Mouse (Mus musculus): Measurements from ENCODE around the gene Stat3. TPM values are rescaled to one million over a fixed set of nuclear protein-coding genes. Genes with fewer than 3 reads are reported as not detected.

Gene Stat3
- polyA plus RNA-seq, 1 experiment from 2014 or later = 66.6 TPM

- H3K36me3 ChIP-seq (ENCODE audit: inconsistent target) = no peaks in the 10 kb centered on the region
- H3K79me2 ChIP-seq (ENCODE audit: inconsistent target) = peaks cover 100% of the 10 kb centered on the region
- WGBS (ENCODE audit: missing documents) = 85% methylated on average over 8 of the region's 8 CpGs
- H3K27ac ChIP-seq = no peak overlapping the region
- H3K4me3 ChIP-seq (ENCODE audit: inconsistent target) = no peak overlapping the region
Measured at GRCm38 (mm10) chr11:100839523-100839922, 99.8 kb downstream of the Stat3 start.

DNA sequence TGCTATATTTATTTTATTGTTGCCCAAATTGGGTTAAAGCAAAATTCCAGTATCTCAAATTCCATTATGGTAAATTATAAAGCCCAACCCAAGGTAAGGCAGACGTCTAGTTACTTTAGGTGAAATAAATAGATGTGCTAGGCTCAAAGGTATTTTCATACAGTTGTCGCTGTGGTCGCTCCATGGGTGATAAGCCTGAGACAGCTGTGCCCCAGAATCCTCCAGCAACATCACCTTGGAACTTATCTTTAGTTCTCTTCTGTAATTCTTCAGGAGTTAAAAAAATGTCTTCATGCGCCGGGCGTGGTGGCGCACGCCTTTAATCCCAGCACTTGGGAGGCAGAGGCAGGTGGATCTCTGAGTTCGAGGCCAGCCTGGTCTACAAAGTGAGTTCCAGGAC lies 100.4 kb downstream of the Stat3 start:
- H3K79me2 ChIP-seq (ENCODE audit: inconsistent target) = peaks cover 100% of the 10 kb centered on the region
- H3K27ac ChIP-seq = no peak overlapping the region
- 92% methylated on average over 8 of the region's 9 CpGs for WGBS (ENCODE audit: missing documents)
- H3K4me3 ChIP-seq (ENCODE audit: inconsistent target) = no peak overlapping the region
- H3K36me3 ChIP-seq (ENCODE audit: inconsistent target) = no peaks in the 10 kb centered on the region

- H3K27ac ChIP-seq = no peak overlapping the region
- WGBS (ENCODE audit: missing documents) = 97% methylated on average over 9 of the region's 9 CpGs
Measured at GRCm38 (mm10) chr11:100836923-100837702, 102.2 kb downstream of the Stat3 start.

More at GRCm38 (mm10) chr11:100836923-100837702, 102.2 kb downstream of the Stat3 start:
- Histone ChIP-seq H3K36me3 (ENCODE audit: inconsistent target) (no peaks in the 10 kb centered on the region), H3K79me2 (ENCODE audit: inconsistent target) (peaks cover 100% of the 10 kb centered on the region), H3K4me3 (ENCODE audit: inconsistent target) (no peak overlapping the region)

Other genes with a start within 250 kb of the Stat3 start
- 0.14 to 1.2 TPM (median 0.57 TPM) in 3 replicates for gene Zfp385c, start 247.1 kb downstream of the Stat3 start, polyA plus RNA-seq (2018)
- gene Dhx58, start 235.3 kb downstream of the Stat3 start, polyA plus RNA-seq (2018) = 42.8 to 129 TPM (median 87.0 TPM) in 3 replicates
- gene Kat2a, start 227.1 kb downstream of the Stat3 start, polyA plus RNA-seq (2018) = 22.4 to 41.0 TPM (median 23.3 TPM) in 3 replicates
- gene Hspb9, start 225.7 kb downstream of the Stat3 start, polyA plus RNA-seq (2018) = not detected in 3 replicates
- 348 to 578 TPM (median 378 TPM) in 3 replicates for gene Rab5c, start 201.3 kb downstream of the Stat3 start, polyA plus RNA-seq (2018)
- not detected in 3 replicates for gene Kcnh4, start 179.6 kb downstream of the Stat3 start, polyA plus RNA-seq (2018)
- gene Hcrt, start 176.6 kb downstream of the Stat3 start, polyA plus RNA-seq (2018) = not detected in 3 replicates
- gene Ghdc, start 168.6 kb downstream of the Stat3 start, polyA plus RNA-seq (2018) = 11.6 to 15.9 TPM (median 14.3 TPM) in 3 replicates
- gene Stat5b, start 88.8 kb downstream of the Stat3 start, polyA plus RNA-seq (2018) = 16.7 to 27.2 TPM (median 18.9 TPM) in 3 replicates
- gene Stat5a, start 80.2 kb downstream of the Stat3 start, polyA plus RNA-seq (2018) = 10.0 to 16.3 TPM (median 11.7 TPM) in 3 replicates
- 0.35 to 1.1 TPM (median 0.93 TPM) in 3 replicates for gene Cavin1, start 31.3 kb upstream of the Stat3 start, polyA plus RNA-seq (2018)
- 190 to 331 TPM (median 319 TPM) in 3 replicates for gene Atp6v0a1, start 69.9 kb upstream of the Stat3 start, polyA plus RNA-seq (2018)
- gene Naglu, start 130.5 kb upstream of the Stat3 start, polyA plus RNA-seq (2018) = 71.6 to 194 TPM (median 117 TPM) in 3 replicates
- 0.22 to 0.84 TPM (median 0.32 TPM) in 3 replicates for gene Hsd17b1, start 138.9 kb upstream of the Stat3 start, polyA plus RNA-seq (2018)
- gene Coasy, start 143.0 kb upstream of the Stat3 start, polyA plus RNA-seq (2018) = 18.6 to 23.1 TPM (median 19.3 TPM) in 3 replicates
- 33.1 to 44.4 TPM (median 37.3 TPM) in 3 replicates for gene Mlx, start 147.7 kb upstream of the Stat3 start, polyA plus RNA-seq (2018)
- 0.90 to 14.7 TPM (median 3.7 TPM) in 3 replicates for gene Psmc3ip, start 155.9 kb upstream of the Stat3 start, polyA plus RNA-seq (2018)
- gene Retreg3, start 180.4 kb upstream of the Stat3 start, polyA plus RNA-seq (2018) = 38.2 to 59.4 TPM (median 44.0 TPM) in 3 replicates
- gene Tubg1, start 180.4 kb upstream of the Stat3 start, polyA plus RNA-seq (2018) = 10.9 to 24.7 TPM (median 23.0 TPM) in 3 replicates
- 0.13 TPM in 1 of 3 replicates, not detected in the others for gene Tubg2, start 216.4 kb upstream of the Stat3 start, polyA plus RNA-seq (2018)
- 0.17 to 0.34 TPM (median 0.27 TPM) in 3 replicates for gene Cntnap1, start 231.0 kb upstream of the Stat3 start, polyA plus RNA-seq (2018)
- gene Plekhh3, start 231.8 kb upstream of the Stat3 start, polyA plus RNA-seq (2018) = 0.67 to 3.1 TPM (median 2.7 TPM) in 3 replicates
- gene Ccr10, start 235.9 kb upstream of the Stat3 start, polyA plus RNA-seq (2018) = not detected in 3 replicates

Data from macrophage (primary cell).